Mouse (Mus musculus): ENCODE measurements at regions not wholly inside any gene's neighbourhood (a gene's known extent, or its start where the extent isn't known, plus 50 kb on each side); places are given as distances from the start of the nearest gene placed in this dataset.

- TF ChIP-seq CTCF (IDR thresholded peaks at IDR 0.05; ENCODE audit: extremely low read depth, insufficient read length, insufficient replicate concordance, low read depth, low read length) (no peak), POLR2A (IDR thresholded peaks at IDR 0.05; ENCODE audit: low read depth, low read length) (no peak)
Measured at GRCm38 (mm10) chr12:10533971-10534370, 143.4 kb downstream of the Rdh14 start.

Measured in small intestine, adult 2 months (tissue).